Mouse (Mus musculus) urinary bladder, postnatal 14 days (tissue): ENCODE measurements around the gene Lcor.

Experiments
- DNase-seq: peaks from one replicate; pipeline ENCODE4 v3.0.0; 2021; ENCODE audit warnings: low spot score

Gene Lcor

GRCm38 (mm10) chr19:41568791-41569190, 86.4 kb downstream of the Lcor start:
- no peak for DNase-seq

- no peak for DNase-seq
Measured at GRCm38 (mm10) chr19:41573700-41574099, 91.3 kb downstream of the Lcor start.

GRCm38 (mm10) chr19:41577576-41577975, 95.1 kb downstream of the Lcor start:
- DNase-seq = no peak

- peak; percentile 20 for DNase-seq
Measured at GRCm38 (mm10) chr19:41579311-41579920, 97.0 kb downstream of the Lcor start.

- no peak for DNase-seq
Measured at GRCm38 (mm10) chr19:41581706-41582420, 99.4 kb downstream of the Lcor start, which contains the start of gene Gm340. TSS of gene Gm340 (plus strand) at chr19:41582370.

- DNase-seq = no peak
Measured at GRCm38 (mm10) chr19:41582918-41583514, 100.6 kb downstream of the Lcor start.

GRCm38 (mm10) chr19:41586752-41587151, 104.3 kb downstream of the Lcor start:
- no peak for DNase-seq

- no peak for DNase-seq
Measured at GRCm38 (mm10) chr19:41587431-41588222, 105.2 kb downstream of the Lcor start.

- DNase-seq = no peak
Measured at GRCm38 (mm10) chr19:41589026-41589425, 106.6 kb downstream of the Lcor start.

- DNase-seq = no peak
Measured at GRCm38 (mm10) chr19:41589681-41590080, 107.2 kb downstream of the Lcor start.

- DNase-seq = no peak
Measured at GRCm38 (mm10) chr19:41591808-41592207, 109.4 kb downstream of the Lcor start.

- peak; percentile 70 for DNase-seq
Measured at GRCm38 (mm10) chr19:41597170-41597894, 114.9 kb downstream of the Lcor start.

- DNase-seq = no peak
Measured at GRCm38 (mm10) chr19:41600647-41601046, 118.2 kb downstream of the Lcor start.

GRCm38 (mm10) chr19:41606208-41606987, 124.0 kb downstream of the Lcor start:
- no peak for DNase-seq

- no peak for DNase-seq
Measured at GRCm38 (mm10) chr19:41611683-41612082, 129.2 kb downstream of the Lcor start.
